8 mouse cellular contexts compared by ENCODE assay signal in the genomic region with DNA sequence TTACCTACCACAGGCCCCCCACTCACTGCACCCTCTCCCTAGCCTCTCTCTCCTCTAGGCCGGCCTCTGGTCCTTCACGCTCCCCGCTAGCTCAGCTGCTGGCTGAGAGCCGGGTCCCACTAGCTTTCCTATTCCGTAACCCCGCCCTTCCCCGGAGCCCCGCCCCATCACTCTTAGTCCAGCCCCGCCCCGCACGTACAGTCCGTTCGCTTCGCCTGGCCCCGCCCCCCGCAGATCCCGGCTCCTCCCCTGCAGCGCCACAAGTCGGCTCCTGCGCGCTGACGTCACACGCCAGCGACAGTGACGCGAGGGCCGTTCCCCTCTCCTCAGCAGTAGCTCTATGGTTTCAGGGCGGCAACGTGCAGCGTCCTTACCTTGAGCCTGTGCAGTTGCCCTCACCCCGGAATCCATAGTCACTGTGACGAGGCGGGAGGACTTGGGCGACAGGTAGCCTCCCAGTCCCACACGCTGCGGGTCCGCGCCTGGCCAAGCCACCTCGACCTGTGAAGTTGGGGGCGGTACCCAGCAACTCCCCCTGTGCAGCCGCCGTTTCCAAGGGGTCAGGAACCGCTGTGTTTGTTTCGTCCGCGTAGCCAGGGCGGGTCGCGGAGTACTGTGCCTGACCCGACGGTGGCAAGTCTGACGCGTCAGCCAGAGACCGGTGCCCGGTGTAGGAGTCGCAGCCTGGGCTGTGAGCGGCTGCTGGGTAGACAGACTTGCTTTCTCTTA. TPM values are rescaled to one million over a fixed set of nuclear protein-coding genes. Genes with fewer than 3 reads are reported as not detected.
DNase-seq lines count a peak whose midpoint lies in the region; ATAC-seq and TF ChIP-seq lines count a peak whose summit lies in the region.

A gene (plus strand): TSS at position 286 of the 729 bp plus-strand sequence.

- peak within 1 kb of the TSS; percentile 85 for H3K4me2 ChIP-seq in forebrain, embryonic 13.5 days
- peak within 1 kb of the TSS; percentile 74 for H3K4me2 ChIP-seq in liver, postnatal 0 days (ENCODE audit: low read depth, low read length)
- peak within 1 kb of the TSS; percentile 62 for H3K4me2 ChIP-seq in neural tube, embryonic 14.5 days (ENCODE audit: low read depth, low read length)

- H3K27ac ChIP-seq in ES-Bruce4 (ENCODE audit: insufficient read depth, low read length), result peak within 1 kb of the TSS; percentile 93
- peak within 1 kb of the TSS; percentile 88 for H3K27ac ChIP-seq in forebrain, embryonic 13.5 days
- H3K27ac ChIP-seq in liver, postnatal 0 days (ENCODE audit: low read depth), result peak within 1 kb of the TSS; percentile 98
- peak within 1 kb of the TSS; percentile 88 for H3K27ac ChIP-seq in neural tube, embryonic 14.5 days (ENCODE audit: low read depth, low read length)

- no peaks in the 10 kb centered on the region; the same call in 1 of the 2 replicates for H3K27me3 ChIP-seq in ES-Bruce4 (ENCODE audit: control insufficient read depth, insufficient read depth, low read length, poor library complexity, severe bottlenecking)
- H3K27me3 ChIP-seq in forebrain, embryonic 13.5 days, result no peaks in the 10 kb centered on the region
- no peaks in the 10 kb centered on the region for H3K27me3 ChIP-seq in liver, postnatal 0 days (ENCODE audit: insufficient read depth, low read length)
- H3K27me3 ChIP-seq in neural tube, embryonic 14.5 days (ENCODE audit: control insufficient read depth, insufficient read depth, low read length), result no peaks in the 10 kb centered on the region

- H3K9ac ChIP-seq in ES-Bruce4 (ENCODE audit: low read depth, poor library complexity, severe bottlenecking), result peak within 1 kb of the TSS; percentile 71
- H3K9ac ChIP-seq in forebrain, embryonic 13.5 days, result peak within 1 kb of the TSS; percentile 77
- peak within 1 kb of the TSS; percentile 80 for H3K9ac ChIP-seq in liver, postnatal 0 days (replicated peaks)
- peak within 1 kb of the TSS; percentile 74 for H3K9ac ChIP-seq in neural tube, embryonic 14.5 days (replicated peaks; ENCODE audit: low read depth, low read length)

- peak; percentile 93 for ATAC-seq in cerebellum, adult (ENCODE audit: insufficient number of reproducible peaks, low FRiP score, low TSS enrichment)
- peak; percentile 97 for ATAC-seq in forebrain, embryonic 13.5 days
- ATAC-seq in liver, postnatal 0 days, result peak; percentile 94
- ATAC-seq in neural tube, embryonic 14.5 days (ENCODE audit: low read depth), result peak; percentile 96

- peaks cover 21% of the 10 kb centered on the region for H3K9me3 ChIP-seq in ES-Bruce4 (replicated peaks; ENCODE audit: control insufficient read depth, insufficient read depth, low read length, poor library complexity, severe bottlenecking)
- H3K9me3 ChIP-seq in forebrain, embryonic 13.5 days (replicated peaks), result peaks cover 5% of the 10 kb centered on the region; the same call in 1 of the 2 replicates
- H3K9me3 ChIP-seq in liver, postnatal 0 days (ENCODE audit: low read length), result no peaks in the 10 kb centered on the region
- H3K9me3 ChIP-seq in neural tube, embryonic 14.5 days (ENCODE audit: control insufficient read depth, low read length), result no peaks in the 10 kb centered on the region

- WGBS in forebrain, embryonic 13.5 days, result under 1% methylated on average over 57 of the region's 57 CpGs
- 1% methylated on average over 57 of the region's 57 CpGs for WGBS in large intestine, adult 2 months
- WGBS in liver, postnatal 0 days (ENCODE audit: insufficient replicate concordance), result under 1% methylated on average over 57 of the region's 57 CpGs
- WGBS in neural tube, embryonic 14.5 days, result 1% methylated on average over 55 of the region's 57 CpGs

- intact Hi-C loops in heart, postnatal 10 days (cut with DNase I), result loop anchor here (5.0 kb wide), 3 partner anchors 234 to 494 kb away; a partner anchor contains a TSS

- peak; percentile 97 to 98 for DNase-seq in heart, postnatal 10 days
- peak; percentile 82 for DNase-seq in large intestine, adult 2 months (ENCODE audit: low read depth, low spot score)
- peak; percentile 100 for DNase-seq in liver, postnatal 0 days
- peak; percentile 100 for DNase-seq in testis, postnatal 10 days (ENCODE audit: low spot score)

- peak within 1 kb of the TSS; percentile 95 for H3K4me3 ChIP-seq in ES-Bruce4 (ENCODE audit: low read depth, low read length)
- peak within 1 kb of the TSS; percentile 84 for H3K4me3 ChIP-seq in forebrain, embryonic 13.5 days
- peak within 1 kb of the TSS; percentile 91 for H3K4me3 ChIP-seq in liver, postnatal 0 days (ENCODE audit: low read depth, low read length)
- H3K4me3 ChIP-seq in neural tube, embryonic 14.5 days (ENCODE audit: low read depth, low read length), result peak within 1 kb of the TSS; percentile 88

- H3K36me3 ChIP-seq in ES-Bruce4 (ENCODE audit: control insufficient read depth, insufficient read depth, low read length, poor library complexity, severe bottlenecking), result no peaks in the 10 kb centered on the region
- no peaks in the 10 kb centered on the region for H3K36me3 ChIP-seq in forebrain, embryonic 13.5 days (ENCODE audit: poor library complexity, severe bottlenecking)
- H3K36me3 ChIP-seq in liver, postnatal 0 days (replicated peaks; ENCODE audit: insufficient read depth, low read length), result no peaks in the 10 kb centered on the region
- H3K36me3 ChIP-seq in neural tube, embryonic 14.5 days (ENCODE audit: control insufficient read depth, insufficient read depth, low read length), result no peaks in the 10 kb centered on the region

- peaks cover 1% of the 10 kb centered on the region for H3K4me1 ChIP-seq in ES-Bruce4 (ENCODE audit: control insufficient read depth, insufficient read depth, low read length)
- peaks cover 13% of the 10 kb centered on the region for H3K4me1 ChIP-seq in forebrain, embryonic 13.5 days
- H3K4me1 ChIP-seq in liver, postnatal 0 days (ENCODE audit: insufficient read depth), result peaks cover 10% of the 10 kb centered on the region
- H3K4me1 ChIP-seq in neural tube, embryonic 14.5 days (ENCODE audit: control insufficient read depth, insufficient read depth, low read length), result peaks cover 7% of the 10 kb centered on the region

- no peak for TF ChIP-seq CTCF in ES-Bruce4 (IDR thresholded peaks at IDR 0.05; ENCODE audit: low read depth, low read length)
- 0 out of 2 replicates have a peak, but pooled peaks have one; percentile 8 for TF ChIP-seq CTCF in liver, postnatal 0 days (IDR thresholded peaks at IDR 0.05; ENCODE audit: low read depth)

- no peak for TF ChIP-seq EP300 in ES-Bruce4 (IDR thresholded peaks at IDR 0.05; ENCODE audit: insufficient read depth, low read depth, low read length)
- no peak for TF ChIP-seq EP300 in liver, postnatal 0 days (IDR thresholded peaks at IDR 0.05; ENCODE audit: low read depth)

- peak; percentile 91 for TF ChIP-seq POLR2A in ES-Bruce4 (IDR thresholded peaks at IDR 0.05; ENCODE audit: insufficient read depth, low read length)

RNA-seq across cellular contexts. Expression of the gene that starts here (rescaled TPM):
- 31.5 and 33.5 TPM in 2 replicates for polyA plus RNA-seq in ES-Bruce4 (2011; ENCODE audit: insufficient read depth, insufficient read length, low read depth, missing spikeins)
- polyA plus RNA-seq in forebrain, embryonic 13.5 days (2015; fragmentation: Nextera tagmentation; extraction: Ambion mirVana), result 18.3 and 23.4 TPM in 2 replicates
- total RNA-seq in heart, postnatal 10 days (2021), result 1 to 10 TPM; 6.9 to 9.2 TPM
- 1.1 and 2.2 TPM in 2 replicates for polyA plus RNA-seq in large intestine, adult 2 months (2012; rRNA removed)
- polyA plus RNA-seq in liver, postnatal 0 days (2015; fragmentation: Nextera tagmentation; extraction: Ambion mirVana), result 3.4 and 4.4 TPM in 2 replicates
- polyA plus RNA-seq in neural tube, embryonic 14.5 days (2014; fragmentation: Nextera tagmentation; extraction: Ambion mirVana), result 33.0 and 42.9 TPM in 2 replicates

Comparison
In these comparisons a context has a peak if more than half of its experiments do, and no peak if none do; other contexts are left out.
1. Peak in every context shown above with its lines: DNase-seq, ATAC-seq, H3K4me3 ChIP-seq and H3K27ac ChIP-seq.